ENCODE assay signal across 11 mouse cellular contexts in the genomic region with DNA sequence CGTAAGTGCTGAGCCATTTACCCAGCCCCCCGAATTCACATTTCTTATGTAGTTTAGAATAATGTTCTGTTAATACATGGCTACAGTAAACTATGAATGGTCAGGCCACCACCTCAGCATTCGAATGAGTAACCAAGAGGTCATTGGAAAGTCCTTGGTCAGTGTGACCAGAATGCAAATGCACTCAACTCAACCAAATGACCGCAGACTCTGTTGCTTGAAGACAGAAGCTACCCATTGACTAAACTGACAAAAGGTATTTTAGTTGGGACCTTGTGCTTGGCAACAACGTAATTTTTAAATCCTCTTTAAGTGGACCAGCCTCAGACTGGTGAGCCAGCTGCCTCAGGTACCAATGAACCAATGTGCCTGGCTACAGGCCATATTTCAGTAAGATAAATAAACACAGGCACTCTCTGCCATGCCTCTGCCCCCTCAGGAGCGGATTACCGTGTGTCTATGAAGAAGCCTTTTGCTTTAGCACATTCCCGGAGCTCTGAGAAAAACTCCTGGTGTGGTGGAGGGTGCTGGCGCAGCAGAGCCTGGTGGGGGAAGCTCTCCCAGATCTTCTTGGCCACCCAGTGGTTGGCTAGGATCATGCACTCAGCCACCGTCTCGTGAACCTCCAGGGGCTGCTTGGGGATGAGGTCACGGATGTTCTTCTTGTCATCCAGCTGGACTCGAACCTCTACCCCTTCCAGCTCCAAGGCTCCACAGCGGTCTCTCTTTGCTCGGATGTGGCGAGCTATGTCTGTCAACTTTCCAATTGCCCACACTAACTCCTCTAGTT. TPM values are rescaled to one million over a fixed set of nuclear protein-coding genes. Genes with fewer than 3 reads are reported as not detected.
DNase-seq lines count a peak whose midpoint lies in the region; ATAC-seq and TF ChIP-seq lines count a peak whose summit lies in the region.
"Had no signal": no experiment of that assay in that cellular context is flagged by ENCODE, and none has a peak within 500 bp of the region (broad histone marks: within the 10 kb centered on the region; RNA-seq: fewer than 3 reads in every experiment).

No protein-coding gene starts in this region.

- WGBS in hindbrain, embryonic 10.5 days = 79% methylated on average over 16 of the region's 16 CpGs
- WGBS in hindbrain, embryonic 12.5 days = 78% methylated on average over 16 of the region's 16 CpGs
- WGBS in stomach, postnatal 0 days = 76% methylated on average over 16 of the region's 16 CpGs

- H3K4me1 ChIP-seq in hindbrain, embryonic 10.5 days (replicated peaks) = no peaks in the 10 kb centered on the region
- H3K4me1 ChIP-seq in hindbrain, embryonic 12.5 days = no peaks in the 10 kb centered on the region
- H3K4me1 ChIP-seq in stomach, postnatal 0 days (replicated peaks; ENCODE audit: control insufficient read depth, insufficient read depth) = no peaks in the 10 kb centered on the region

- no peak for ATAC-seq in hindbrain, embryonic 12.5 days (ENCODE audit: low FRiP score)
- no peak for ATAC-seq in stomach, postnatal 0 days (ENCODE audit: low FRiP score, low TSS enrichment)

- DNase-seq in hindbrain, embryonic 10.5 days (ENCODE audit: low spot score) = peak; percentile 4
- peak; percentile 13 for DNase-seq in right cerebral cortex, postnatal 14 days
- no peak for DNase-seq in right cerebral cortex, adult 2 months (ENCODE audit: low spot score in 2 of 2)
- DNase-seq in fat pad, adult 2 months (ENCODE audit: extremely low read depth, low read depth, low spot score) = peak; percentile 42
- DNase-seq in stomach, postnatal 0 days (ENCODE audit: low spot score) = no peak
- DNase-seq in urinary bladder, postnatal 25 days (ENCODE audit: low spot score) = no peak
- no peak for DNase-seq in yolk sac, embryonic 10.5 days (ENCODE audit: low spot score)
- DNase-seq: right cerebral cortex, postnatal 25 days had no signal

- TF ChIP-seq EP300 in stomach, postnatal 0 days (optimal IDR thresholded peaks at IDR 0.05) = no peak

- no peaks in the 10 kb centered on the region for H3K9me3 ChIP-seq in hindbrain, embryonic 10.5 days
- H3K9me3 ChIP-seq in hindbrain, embryonic 12.5 days (replicated peaks) = no peaks in the 10 kb centered on the region
- no peaks in the 10 kb centered on the region for H3K9me3 ChIP-seq in stomach, postnatal 0 days (ENCODE audit: control insufficient read depth, low read length)

- no peak overlapping the region for H3K9ac ChIP-seq in hindbrain, embryonic 12.5 days
- H3K9ac ChIP-seq in stomach, postnatal 0 days (ENCODE audit: low read length) = no peak overlapping the region

- no peaks in the 10 kb centered on the region for H3K27me3 ChIP-seq in hindbrain, embryonic 10.5 days (ENCODE audit: insufficient read depth, poor library complexity, severe bottlenecking)
- no peaks in the 10 kb centered on the region for H3K27me3 ChIP-seq in hindbrain, embryonic 12.5 days
- no peaks in the 10 kb centered on the region for H3K27me3 ChIP-seq in stomach, postnatal 0 days (ENCODE audit: control insufficient read depth, insufficient read depth, low read length)

- no peak overlapping the region for H3K4me2 ChIP-seq in hindbrain, embryonic 12.5 days (replicated peaks)
- no peak overlapping the region for H3K4me2 ChIP-seq in stomach, postnatal 0 days (replicated peaks; ENCODE audit: low read depth)

- TF ChIP-seq CTCF in stomach, postnatal 0 days (IDR thresholded peaks at IDR 0.05; ENCODE audit: low read depth) = peak; percentile 48

- H3K36me3 ChIP-seq in hindbrain, embryonic 10.5 days = peaks cover 82% of the 10 kb centered on the region
- H3K36me3 ChIP-seq in hindbrain, embryonic 12.5 days = peaks cover 49% of the 10 kb centered on the region
- peaks cover 18% of the 10 kb centered on the region for H3K36me3 ChIP-seq in stomach, postnatal 0 days (ENCODE audit: control insufficient read depth, insufficient read depth, low read length)

- H3K4me3 ChIP-seq in hindbrain, embryonic 10.5 days = no peak overlapping the region
- H3K4me3 ChIP-seq in hindbrain, embryonic 12.5 days = no peak overlapping the region
- no peak overlapping the region for H3K4me3 ChIP-seq in stomach, postnatal 0 days (ENCODE audit: low read depth, low read length)
- H3K4me3 ChIP-seq: erythroblast, embryonic 14.5 days; myocyte had no signal

- H3K27ac ChIP-seq in hindbrain, embryonic 10.5 days = no peak overlapping the region
- H3K27ac ChIP-seq in hindbrain, embryonic 12.5 days = no peak overlapping the region
- H3K27ac ChIP-seq in stomach, postnatal 0 days (replicated peaks) = no peak overlapping the region

RNA-seq across cellular contexts. Expression of gene Tipin, which starts 29.8 kb away (rescaled TPM):
- 246 and 275 TPM in 2 replicates for polyA plus RNA-seq in hindbrain, embryonic 10.5 days (2016; fragmentation: Nextera tagmentation; extraction: Ambion mirVana)
- 143 and 153 TPM in 2 replicates for polyA plus RNA-seq in hindbrain, embryonic 12.5 days (2016; fragmentation: Nextera tagmentation; extraction: Ambion mirVana)
- polyA plus RNA-seq in stomach, postnatal 0 days (2015; fragmentation: Nextera tagmentation; extraction: Ambion mirVana) = 81.1 and 85.7 TPM in 2 replicates

RNA-seq across cellular contexts. Expression of gene Dis3l, which starts 29.9 kb away (rescaled TPM):
- 20.6 and 22.0 TPM in 2 replicates for polyA plus RNA-seq in hindbrain, embryonic 10.5 days (2016; fragmentation: Nextera tagmentation; extraction: Ambion mirVana)
- polyA plus RNA-seq in hindbrain, embryonic 12.5 days (2016; fragmentation: Nextera tagmentation; extraction: Ambion mirVana) = 20.3 and 21.9 TPM in 2 replicates
- 6.9 and 7.2 TPM in 2 replicates for polyA plus RNA-seq in stomach, postnatal 0 days (2015; fragmentation: Nextera tagmentation; extraction: Ambion mirVana)

RNA-seq across cellular contexts. Expression of gene Map2k1, which starts 57.8 kb away (rescaled TPM):
- 75.3 and 104 TPM in 2 replicates for polyA plus RNA-seq in hindbrain, embryonic 10.5 days (2016; fragmentation: Nextera tagmentation; extraction: Ambion mirVana)
- polyA plus RNA-seq in hindbrain, embryonic 12.5 days (2016; fragmentation: Nextera tagmentation; extraction: Ambion mirVana) = 74.4 and 75.0 TPM in 2 replicates
- 84.1 and 85.0 TPM in 2 replicates for polyA plus RNA-seq in stomach, postnatal 0 days (2015; fragmentation: Nextera tagmentation; extraction: Ambion mirVana)

Comparison
In these comparisons a context has a peak if more than half of its experiments do, and no peak if none do; other contexts are left out.
1. DNase-seq: peak in hindbrain, embryonic 10.5 days (single experiment), right cerebral cortex, postnatal 14 days (single experiment) and fat pad, adult 2 months (single experiment); none in right cerebral cortex, adult 2 months (0 of 2), stomach, postnatal 0 days (single experiment), urinary bladder, postnatal 25 days (single experiment) and yolk sac, embryonic 10.5 days (single experiment).